Mouse (Mus musculus) heart, embryonic 13.5 days (tissue): ENCODE measurements around the gene Mcoln1. TPM values are rescaled to one million over a fixed set of nuclear protein-coding genes. Genes with fewer than 3 reads are reported as not detected.

Experiments used
- ATAC-seq: fragments of 200-750 bp; cut with Nextera tagmentation; 2 replicates; pipeline ENCODE4 v1.8.0; 2017; ENCODE audit warnings: moderate TSS enrichment; ENCODE audit not compliant: insufficient number of reproducible peaks, low FRiP score, low TSS enrichment; ENCODE audit errors: extremely low read depth
- H3K27ac ChIP-seq: fragments of 300-500 bp; sonication (generic); replicated peaks from 2 replicates; pipeline ENCODE4 v1.5.1; 2015; ENCODE audit warnings: moderate library complexity, mild to moderate bottlenecking, inconsistent platforms
- H3K27me3 ChIP-seq: fragments of 300-500 bp; sonication (generic); replicated peaks from 2 replicates; pipeline ENCODE4 v1.6.1; 2015; ENCODE audit warnings: mild to moderate bottlenecking, inconsistent platforms
- H3K36me3 ChIP-seq: fragments of 300-500 bp; sonication (generic); 2 replicates; pipeline ENCODE4 v1.6.1; 2015; ENCODE audit warnings: mild to moderate bottlenecking, inconsistent platforms
- H3K4me1 ChIP-seq: fragments of 300-500 bp; sonication (generic); 2 replicates; pipeline ENCODE4 v1.6.1; 2015; ENCODE audit warnings: inconsistent platforms
- H3K4me2 ChIP-seq: fragments of 300-500 bp; sonication (generic); 2 replicates; pipeline ENCODE4 v1.6.1; 2015; ENCODE audit warnings: inconsistent platforms, mild to moderate bottlenecking, moderate library complexity
- H3K4me3 ChIP-seq: fragments of 300-500 bp; sonication (generic); 2 replicates; pipeline ENCODE4 v1.5.1; 2015; ENCODE audit warnings: moderate library complexity, mild to moderate bottlenecking, inconsistent platforms
- H3K9ac ChIP-seq: fragments of 300-500 bp; sonication (generic); 2 replicates; pipeline ENCODE4 v1.6.1; 2015; ENCODE audit warnings: inconsistent platforms, mild to moderate bottlenecking, moderate library complexity
- H3K9me3 ChIP-seq: fragments of 300-500 bp; sonication (generic); 2 replicates; pipeline ENCODE4 v1.6.1; 2016; ENCODE audit warnings: inconsistent platforms
- WGBS: fragments of 180-500 bp; shearing (Covaris S2); methylation state at CpG from one replicate; pipeline ENCODE4 v1.1.7; 2015; ENCODE audit warnings: mixed read lengths; 5-methylcytosine and 5-hydroxymethylcytosine counted together
- polyA plus RNA-seq: library from polyadenylated mRNA; unstranded; fragments of >200 nt; fragmentation: Nextera tagmentation; extraction: Ambion mirVana; gene quantifications from 2 replicates; pipeline ENCODE4 v1.2.1, GENCODE M21; 2015

Mcoln1 gene
- polyA plus RNA-seq, 1 experiment from 2014 or later: 46.1 TPM

DNA sequence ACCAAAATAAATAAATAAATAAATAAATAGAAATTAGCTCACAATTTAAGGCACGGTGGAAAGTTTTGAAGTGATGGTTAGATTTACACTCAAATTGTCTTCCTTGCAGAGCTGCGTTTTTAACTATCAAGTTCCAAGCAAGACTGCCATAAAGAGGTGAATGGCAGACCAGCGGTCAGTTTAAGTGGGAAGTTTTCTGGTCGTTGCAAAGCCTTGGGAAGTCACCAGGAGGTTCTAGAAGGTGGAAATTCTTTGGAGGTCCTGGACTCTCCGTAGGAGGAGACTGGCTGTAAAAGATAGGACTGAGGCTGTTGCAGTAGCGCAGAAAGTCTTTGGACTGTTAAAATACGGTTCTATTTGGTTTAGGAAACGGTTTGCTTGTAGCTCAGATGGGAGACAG is 506 bp upstream of the Mcoln1 start:
- peak overlapping the region; percentile 96 for H3K27ac ChIP-seq
- peak overlapping the region; percentile 86 for H3K4me2 ChIP-seq
- ATAC-seq: no peak
- H3K27me3 ChIP-seq: no peaks in the 10 kb centered on the region
- peak overlapping the region; percentile 84 for H3K4me3 ChIP-seq
- peak overlapping the region; percentile 83 for H3K9ac ChIP-seq
- peaks cover 24% of the 10 kb centered on the region for H3K4me1 ChIP-seq
- WGBS: 5% methylated on average over 8 of the region's 8 CpGs
- peaks cover 6% of the 10 kb centered on the region; the same call in 1 of the 2 replicates for H3K9me3 ChIP-seq
- peaks cover 38% of the 10 kb centered on the region for H3K36me3 ChIP-seq

GRCm38 (mm10) chr8:3502217-3502616 is 2.0 kb downstream of the Mcoln1 start:
- Histone ChIP-seq H3K9me3 (no peaks in the 10 kb centered on the region), H3K4me3 (no peak overlapping the region), H3K4me2 (no peak overlapping the region), H3K4me1 (peaks cover 20% of the 10 kb centered on the region), H3K9ac (no peak overlapping the region), H3K27me3 (no peaks in the 10 kb centered on the region), H3K27ac (no peak overlapping the region), H3K36me3 (peaks cover 34% of the 10 kb centered on the region)
- ATAC-seq: no peak
- WGBS: 60% methylated on average over 4 of the region's 4 CpGs

GRCm38 (mm10) chr8:3507979-3508754 is 7.9 kb downstream of the Mcoln1 start:
- peaks cover 83% of the 10 kb centered on the region for H3K36me3 ChIP-seq
- no peak for ATAC-seq
- 85% methylated on average over 6 of the region's 6 CpGs for WGBS

GRCm38 (mm10) chr8:3514681-3515247 is 14.5 kb downstream of the Mcoln1 start:
- H3K4me2 ChIP-seq: peak overlapping the region; percentile 98
- H3K9me3 ChIP-seq: no peaks in the 10 kb centered on the region
- H3K9ac ChIP-seq: peak overlapping the region; percentile 81
- WGBS: 32% methylated on average over 13 of the region's 13 CpGs
- peak overlapping the region; percentile 26; the same call in 1 of the 2 replicates for H3K27ac ChIP-seq
- ATAC-seq: no peak
- peaks cover 51% of the 10 kb centered on the region for H3K36me3 ChIP-seq
- peaks cover 6% of the 10 kb centered on the region for H3K4me1 ChIP-seq
- no peaks in the 10 kb centered on the region for H3K27me3 ChIP-seq
- H3K4me3 ChIP-seq: peak overlapping the region; percentile 74

More at GRCm38 (mm10) chr8:3507979-3508754, 7.9 kb downstream of the Mcoln1 start:
- Histone ChIP-seq H3K9ac (no peak overlapping the region), H3K9me3 (no peaks in the 10 kb centered on the region), H3K4me3 (no peak overlapping the region), H3K27me3 (no peaks in the 10 kb centered on the region), H3K4me1 (no peaks in the 10 kb centered on the region), H3K27ac (no peak overlapping the region), H3K4me2 (no peak overlapping the region)

DNA sequence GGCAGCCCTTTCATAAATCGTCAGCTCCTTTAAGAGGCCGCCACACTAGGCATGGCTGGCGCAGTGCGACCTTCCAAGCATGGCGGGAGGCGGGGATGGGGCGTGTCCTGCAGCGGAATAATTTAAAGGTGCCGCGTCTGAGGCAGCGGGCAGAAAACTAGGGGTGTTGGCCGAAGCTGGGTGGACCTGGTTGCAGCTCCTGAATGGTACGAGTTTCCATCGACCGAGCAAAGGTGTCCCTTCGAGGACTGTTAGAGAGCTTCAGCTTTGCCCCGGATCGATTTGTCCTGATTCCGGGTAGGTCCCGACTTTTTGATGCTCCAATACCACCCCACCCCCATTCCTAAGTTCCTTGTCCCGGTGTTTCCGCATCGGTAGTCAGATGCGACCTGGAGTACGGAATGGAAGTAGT is 15.0 kb downstream of the Mcoln1 start, which contains the start of gene Pnpla6:
Gene Pnpla6, plus strand, starts transcription at position 125 of the 412 bp plus-strand sequence.
- peak within 1 kb of the TSS; percentile 81 for H3K9ac ChIP-seq

DNA sequence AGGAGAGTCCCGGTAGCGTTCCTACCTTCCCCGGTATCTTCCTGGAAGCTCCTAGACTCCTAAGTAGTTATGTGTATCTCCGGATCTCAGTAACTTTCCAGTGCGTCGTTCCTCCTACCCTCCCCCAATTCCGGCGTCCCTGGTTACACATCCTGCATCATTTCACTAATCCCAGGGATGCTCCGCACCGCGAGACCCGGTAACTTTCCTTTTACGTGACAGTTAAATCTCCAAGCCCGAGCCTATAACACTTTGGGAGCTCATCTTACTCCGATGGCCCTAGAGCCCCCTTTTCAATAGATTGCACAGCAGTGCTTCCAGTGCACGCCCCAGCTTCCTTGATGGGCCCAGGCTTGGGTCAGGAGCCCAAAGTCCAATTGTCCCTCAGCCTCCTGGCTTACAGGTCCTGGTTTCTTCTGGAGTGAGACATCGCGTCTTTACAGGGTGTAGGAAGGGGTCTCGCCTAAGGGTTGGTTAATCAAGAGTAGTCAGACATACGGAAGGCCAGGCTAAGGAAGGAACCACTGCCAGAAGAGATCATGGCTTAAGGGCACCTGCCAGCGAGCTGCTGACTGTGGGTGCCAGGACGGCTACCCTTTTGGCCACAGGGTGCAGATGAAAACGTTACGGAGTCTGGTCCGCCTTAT is 15.6 kb downstream of the Mcoln1 start:
- Histone ChIP-seq H3K4me2 (peak overlapping the region; percentile 98), H3K36me3 (peaks cover 47% of the 10 kb centered on the region), H3K4me3 (peak overlapping the region; percentile 74), H3K9me3 (no peaks in the 10 kb centered on the region), H3K4me1 (peaks cover 6% of the 10 kb centered on the region), H3K9ac (peak overlapping the region; percentile 81), H3K27me3 (no peaks in the 10 kb centered on the region), H3K27ac (peak overlapping the region; percentile 79)
- ATAC-seq: peak; percentile 9
- under 1% methylated on average over 25 of the region's 25 CpGs for WGBS

More for the DNA sequence above, 15.0 kb downstream of the Mcoln1 start, which contains the start of gene Pnpla6:
- WGBS: under 1% methylated on average over 25 of the region's 25 CpGs
- H3K9me3 ChIP-seq: no peaks in the 10 kb centered on the region
- peaks cover 51% of the 10 kb centered on the region for H3K36me3 ChIP-seq
- H3K27ac ChIP-seq: peak within 1 kb of the TSS; percentile 79
- peak within 1 kb of the TSS; percentile 98 for H3K4me2 ChIP-seq
- H3K4me1 ChIP-seq: peaks cover 6% of the 10 kb centered on the region
- no peaks in the 10 kb centered on the region for H3K27me3 ChIP-seq
- ATAC-seq: peak; percentile 57; the same call in 1 of the 2 replicates
- peak within 1 kb of the TSS; percentile 74 for H3K4me3 ChIP-seq

DNA sequence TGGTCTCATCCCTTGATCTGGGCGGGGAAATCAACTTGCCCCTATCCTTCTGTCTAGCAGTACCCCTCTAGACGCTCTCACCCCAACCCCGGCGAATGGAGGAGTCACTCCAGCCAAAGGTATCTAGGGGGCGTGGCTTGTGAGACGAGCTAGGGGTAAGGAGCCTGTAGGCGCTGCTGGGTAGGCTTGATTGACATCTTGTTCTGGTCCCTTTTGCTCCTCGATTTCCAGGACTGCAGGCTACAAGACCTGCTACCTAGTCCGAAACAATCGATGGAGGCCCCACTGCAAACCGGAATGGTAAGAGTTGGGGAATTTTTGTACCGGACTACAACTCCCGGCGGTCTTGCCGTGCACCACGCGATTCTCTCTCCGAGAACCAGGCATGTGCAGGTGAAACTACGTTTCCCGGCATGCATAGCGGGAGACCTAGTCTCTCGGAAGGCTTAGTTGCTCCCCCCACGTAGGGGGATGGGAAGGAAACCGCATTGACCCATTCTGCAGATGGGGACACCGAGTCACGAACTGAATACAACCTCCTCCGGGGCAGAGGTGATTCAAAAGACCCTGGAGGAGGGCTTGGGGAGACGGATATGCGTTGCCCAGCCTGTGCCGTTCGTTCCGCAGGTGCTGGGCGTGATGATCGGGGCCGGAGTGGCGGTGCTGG is 16.3 kb downstream of the Mcoln1 start:
- Histone ChIP-seq H3K27me3 (no peaks in the 10 kb centered on the region), H3K27ac (peak overlapping the region; percentile 79), H3K4me3 (peak overlapping the region; percentile 74), H3K9me3 (no peaks in the 10 kb centered on the region), H3K36me3 (peaks cover 47% of the 10 kb centered on the region), H3K4me1 (peaks cover 6% of the 10 kb centered on the region), H3K4me2 (peak overlapping the region; percentile 98), H3K9ac (peak overlapping the region; percentile 81)
- ATAC-seq: peak; percentile 83
- under 1% methylated on average over 36 of the region's 36 CpGs for WGBS

DNA sequence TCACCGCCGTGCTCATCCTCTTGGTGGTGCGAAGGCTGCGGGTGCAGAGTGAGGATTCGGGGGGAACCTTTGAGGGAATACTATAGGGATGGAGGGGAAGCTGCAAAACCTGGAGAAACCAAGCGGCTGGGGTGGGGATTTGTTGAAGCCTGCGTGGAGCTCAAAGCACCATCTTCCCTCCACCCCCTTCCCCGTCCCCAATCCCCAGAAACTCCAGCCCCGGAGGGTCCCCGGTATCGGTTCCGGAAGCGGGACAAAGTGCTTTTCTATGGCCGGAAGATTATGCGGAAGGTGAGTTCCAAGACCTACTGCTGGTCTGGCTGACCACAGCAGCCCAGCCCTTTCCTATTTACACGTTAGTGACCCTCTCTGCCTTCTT is 16.8 kb downstream of the Mcoln1 start:
- peak overlapping the region; percentile 81 for H3K9ac ChIP-seq
- H3K27ac ChIP-seq: peak overlapping the region; percentile 57
- H3K4me2 ChIP-seq: peak overlapping the region; percentile 98
- WGBS: 6% methylated on average over 16 of the region's 16 CpGs
- H3K4me1 ChIP-seq: peaks cover 6% of the 10 kb centered on the region
- peak overlapping the region; percentile 74 for H3K4me3 ChIP-seq
- no peaks in the 10 kb centered on the region for H3K27me3 ChIP-seq
- ATAC-seq: no peak
- peaks cover 47% of the 10 kb centered on the region for H3K36me3 ChIP-seq
- no peaks in the 10 kb centered on the region for H3K9me3 ChIP-seq

- ATAC-seq: no peak; the same call in 1 of the 2 replicates
- Histone ChIP-seq H3K9me3 (no peaks in the 10 kb centered on the region), H3K9ac (no peak overlapping the region), H3K36me3 (peaks cover 69% of the 10 kb centered on the region), H3K4me1 (no peaks in the 10 kb centered on the region; the same call in 1 of the 2 replicates), H3K27ac (no peak overlapping the region), H3K4me3 (no peak overlapping the region), H3K4me2 (no peak overlapping the region), H3K27me3 (no peaks in the 10 kb centered on the region)
- 81% methylated on average over 13 of the region's 13 CpGs for WGBS
Observed at GRCm38 (mm10) chr8:3522007-3522697, 21.9 kb downstream of the Mcoln1 start.

DNA sequence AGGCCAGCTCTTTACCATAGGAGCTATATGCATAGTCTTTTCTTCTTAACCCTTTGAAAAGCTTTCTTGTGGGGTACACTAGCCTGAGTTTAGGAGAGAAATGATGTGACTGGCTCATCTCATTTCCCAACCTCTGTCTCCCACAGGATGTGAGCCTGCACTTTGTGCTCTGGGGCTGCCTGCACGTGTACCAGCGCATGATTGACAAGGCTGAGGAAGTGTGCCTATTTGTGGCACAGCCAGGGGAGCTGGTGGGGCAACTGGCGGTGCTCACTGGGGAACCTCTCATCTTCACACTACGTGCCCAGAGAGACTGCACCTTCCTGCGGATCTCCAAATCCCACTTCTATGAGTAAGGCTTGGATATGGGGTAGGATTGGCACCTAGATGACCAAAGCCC is 30.6 kb downstream of the Mcoln1 start:
- Histone ChIP-seq H3K9ac (no peak overlapping the region), H3K4me1 (no peaks in the 10 kb centered on the region), H3K27me3 (no peaks in the 10 kb centered on the region), H3K4me3 (no peak overlapping the region), H3K9me3 (no peaks in the 10 kb centered on the region), H3K4me2 (no peak overlapping the region), H3K27ac (no peak overlapping the region), H3K36me3 (peaks cover 49% of the 10 kb centered on the region)
- 73% methylated on average over 5 of the region's 5 CpGs for whole genome bisulfite sequencing
- ATAC-seq: no peak
